Mouse (Mus musculus) CH12.LX (cell line): ENCODE measurements at regions not wholly inside any gene's neighbourhood (a gene's known extent, or its start where the extent isn't known, plus 50 kb on each side); places are given as distances from the start of the nearest gene placed in this dataset.

Experiments used
- CTCF ChIP-seq, 2 experiments: IDR thresholded peaks in 1 of 2; conservative IDR thresholded peaks in 1 of 2; 2 replicates each; pipeline ENCODE4 v1.5.1; 2011 to 2012; ENCODE audit warnings: low read depth in 2 of 2, low read length in 2 of 2, improper control_type of control experiment in 1 of 2, inconsistent platforms in 1 of 2, mild to moderate bottlenecking in 1 of 2, moderate library complexity in 1 of 2
- HCFC1 ChIP-seq: IDR thresholded peaks from 2 replicates; pipeline ENCODE4 v1.6.1; 2012; ENCODE audit warnings: low read depth, mild to moderate bottlenecking, inconsistent platforms, low read length, improper control_type of control experiment
- MAX ChIP-seq: IDR thresholded peaks from 2 replicates; pipeline ENCODE4 v1.6.1; 2011; ENCODE audit warnings: low read length, improper control_type of control experiment
- MAZ ChIP-seq: IDR thresholded peaks from 2 replicates; pipeline ENCODE4 v1.6.1; 2012; ENCODE audit warnings: low read depth, mild to moderate bottlenecking, inconsistent platforms, low read length, improper control_type of control experiment, moderate library complexity
- MYC ChIP-seq: IDR thresholded peaks from 2 replicates; pipeline ENCODE4 v1.6.1; 2011; ENCODE audit warnings: low read depth, mild to moderate bottlenecking, improper control_type of control experiment, low read length
- POLR2A ChIP-seq: IDR thresholded peaks from 2 replicates; pipeline ENCODE4 v1.6.1; 2011; ENCODE audit warnings: low read depth, mild to moderate bottlenecking, improper control_type of control experiment, low read length
- RCOR1 ChIP-seq: conservative IDR thresholded peaks from 2 replicates; pipeline ENCODE4 v1.6.1; 2012; ENCODE audit warnings: low read depth, mild to moderate bottlenecking, inconsistent platforms, low read length, improper control_type of control experiment
- SIN3A ChIP-seq: IDR thresholded peaks from 2 replicates; pipeline ENCODE4 v1.6.1; 2012; ENCODE audit warnings: low read length, improper control_type of control experiment, inconsistent platforms
- SMC3 ChIP-seq: IDR thresholded peaks from 2 replicates; pipeline ENCODE4 v1.6.1; 2011; ENCODE audit warnings: low read depth, low read length, improper control_type of control experiment
- ZC3H11A ChIP-seq: IDR thresholded peaks from 2 replicates; pipeline ENCODE4 v1.6.1; 2012; ENCODE audit warnings: low read depth, mild to moderate bottlenecking, inconsistent platforms, low read length, improper control_type of control experiment
- ZNF384 ChIP-seq: IDR thresholded peaks from 2 replicates; pipeline ENCODE4 v1.6.1; 2012; ENCODE audit warnings: low read depth, low read length, improper control_type of control experiment, inconsistent platforms

GRCm38 (mm10) chr16:76453457-76454200 lies 80.0 kb upstream of the Nrip1 start:
- TF ChIP-seq MYC, result no peak
- no peak for TF ChIP-seq SIN3A
- TF ChIP-seq SMC3, result no peak
- no peak for TF ChIP-seq RCOR1
- TF ChIP-seq ZC3H11A, result no peak
- TF ChIP-seq POLR2A, result no peak
- TF ChIP-seq CTCF (conservative IDR thresholded peaks at IDR 0.05 in 1 of 2, IDR thresholded peaks at IDR 0.05 in 1 of 2; ENCODE audit: low read depth in 2 of 2, low read length in 2 of 2), result no peak
- TF ChIP-seq HCFC1, result no peak
- no peak for TF ChIP-seq ZNF384
- TF ChIP-seq MAZ, result no peak
- TF ChIP-seq MAX, result no peak
